Mouse (Mus musculus) heart, adult 8-10 months (tissue): ENCODE measurements around the gene Mrps5. TPM values are rescaled to one million over a fixed set of nuclear protein-coding genes. Genes with fewer than 3 reads are reported as not detected.

ENCODE experiments used
- total RNA-seq, 4 experiments: library from RNA; stranded (reverse); gene quantifications; 2 replicates each; pipeline ENCODE4 v1.2.4; 2022

Mrps5 gene
- total RNA-seq, 4 experiments from 2014 or later = 82.2 to 90.5 (median 86.5) TPM

Other genes with a start within 250 kb of the Mrps5 start
- gene Astl, start 248.6 kb upstream of the Mrps5 start, total RNA-seq = not detected
- under 1 TPM; 0.41 to 0.78 (median 0.70) TPM for gene Adra2b, start 224.0 kb upstream of the Mrps5 start, total RNA-seq
- not detected for gene Gpat2, start 162.0 kb upstream of the Mrps5 start, total RNA-seq
- gene Fahd2a, start 142.7 kb upstream of the Mrps5 start, total RNA-seq = 10 to 100 TPM; 42.1 to 59.5 (median 52.5) TPM
- gene Kcnip3, start 65.1 kb upstream of the Mrps5 start, total RNA-seq = 1 to 10 TPM in 3 of 4 experiments, under 1 TPM in 1; 0.86 to 1.3 (median 1.2) TPM
- gene Prom2, start 45.8 kb upstream of the Mrps5 start, total RNA-seq = under 1 TPM; 0.12 to 0.88 (median 0.25) TPM
- 1 to 10 TPM; 1.1 to 1.9 (median 1.6) TPM for gene Zfp661, start 128 bp upstream of the Mrps5 start, total RNA-seq
- gene Mal, start 69.5 kb downstream of the Mrps5 start, total RNA-seq = 10 to 100 TPM; 12.9 to 25.1 (median 18.7) TPM
- gene Mall, start 142.7 kb downstream of the Mrps5 start, total RNA-seq = 1 to 10 TPM; 3.4 to 8.7 (median 6.4) TPM
- 10 to 100 TPM in 1 of 4 experiments, 1 to 10 TPM in 3; 7.2 to 10.0 (median 8.9) TPM for gene Nphp1, start 201.7 kb downstream of the Mrps5 start, total RNA-seq
- gene Mtln, start 205.3 kb downstream of the Mrps5 start, total RNA-seq = 10 to 100 TPM; 56.0 to 63.9 (median 62.7) TPM
- gene Bub1, start 244.6 kb downstream of the Mrps5 start, total RNA-seq = under 1 TPM in 3 of 4 experiments, not detected in 1; 0.14 to 0.82 (median 0.46) TPM